Mouse (Mus musculus): ENCODE results near the gene Adamts4.

GRCm38 (mm10) chr1:171262594-171263130, 12.4 kb downstream of the Adamts4 start:
- TF ChIP-seq CTCF (IDR thresholded peaks at IDR 0.05; ENCODE audit: borderline replicate concordance, insufficient read depth, low read depth, low read length) (no peak), POLR2A (IDR thresholded peaks at IDR 0.05; ENCODE audit: borderline replicate concordance, insufficient read depth, low read length) (no peak)

Measured in cerebellum, adult 2 months (tissue).